Mouse (Mus musculus): Measurements from ENCODE around the gene Zfp462.
"Not testable (repeated sequence)": the region's sequence is repeated elsewhere in the genome, so short reads cannot be mapped to it uniquely, and the experiment has no call there.

Gene Zfp462

DNA sequence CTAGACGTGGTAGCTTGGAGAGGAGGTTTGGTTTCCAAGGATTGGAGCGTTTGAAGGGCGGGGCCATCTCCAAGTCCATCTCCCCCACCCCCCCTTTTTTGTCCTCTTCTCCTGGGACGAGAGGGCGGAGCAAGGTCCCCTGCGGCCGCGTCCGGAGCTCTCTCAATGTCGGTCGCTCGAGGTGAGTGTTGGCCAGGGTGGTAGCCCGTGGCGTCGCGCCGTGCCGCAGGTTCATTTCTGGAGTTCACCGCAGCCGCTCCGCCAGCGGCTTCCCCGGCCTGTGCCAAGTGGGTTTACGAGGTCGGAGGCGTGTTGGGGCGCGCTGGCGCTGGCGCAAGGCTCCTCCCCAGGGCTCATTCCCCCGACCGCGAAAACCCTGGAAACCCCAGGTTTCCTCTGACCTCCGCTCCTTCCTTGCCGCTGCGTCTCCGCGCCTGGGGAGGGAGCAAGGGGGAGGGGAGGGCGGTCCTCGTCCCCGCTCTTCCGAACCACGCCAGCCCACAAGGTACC, at the start of gene Zfp462:
Gene Zfp462 (plus strand): TSS at position 128 of the 510 bp plus-strand sequence.
- peak; percentile 65 to 70 for DNase-seq

DNA sequence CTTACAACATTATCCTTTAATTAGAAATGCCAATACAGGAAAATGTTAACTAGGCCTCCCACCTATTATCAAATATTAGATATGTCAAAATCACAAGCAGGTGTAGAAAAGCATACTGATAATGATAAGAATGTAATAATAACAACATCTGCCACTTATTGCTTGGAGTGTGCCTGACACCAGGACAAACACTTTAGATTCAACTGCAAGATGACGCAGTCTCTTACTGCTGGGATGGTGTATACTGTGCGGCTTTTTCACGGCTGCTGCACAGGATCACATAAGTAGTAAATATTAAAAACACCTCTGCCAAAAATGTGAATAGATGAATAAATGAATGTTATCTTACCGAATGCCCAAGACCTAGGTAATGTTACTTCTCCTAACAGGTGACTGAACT, 48.8 kb upstream of the Zfp462 start:
- no peak for DNase-seq

- DNase-seq: no peak
These were observed 40.2 kb upstream of the Zfp462 start for GRCm38 (mm10) chr4:54904641-54905040.

GRCm38 (mm10) chr4:54905399-54905953, 39.4 kb upstream of the Zfp462 start:
- no peak for DNase-seq

GRCm38 (mm10) chr4:54910300-54910699, 34.5 kb upstream of the Zfp462 start:
- no peak for DNase-seq

GRCm38 (mm10) chr4:54918276-54918675, 26.6 kb upstream of the Zfp462 start:
- no peak for DNase-seq

DNA sequence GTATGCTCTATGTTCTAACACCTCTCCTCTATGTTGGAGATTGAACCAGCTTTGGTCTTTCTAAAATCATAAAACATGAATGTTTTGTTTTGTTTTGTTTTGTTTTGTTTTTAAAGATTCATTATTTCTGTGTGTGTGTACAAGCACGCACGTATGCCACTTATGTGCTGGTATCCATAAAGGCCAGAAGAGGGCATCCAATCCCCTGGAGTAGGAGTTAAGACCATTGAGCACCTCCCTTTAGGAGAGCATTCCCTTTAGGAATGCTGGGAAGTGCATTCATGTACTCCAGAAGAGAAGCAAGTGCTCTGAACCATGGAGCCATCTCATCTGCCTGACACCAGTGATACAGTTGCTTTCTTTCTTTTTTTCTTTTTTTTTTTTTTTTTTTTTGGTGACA, 21.5 kb upstream of the Zfp462 start:
- no peak for DNase-seq

GRCm38 (mm10) chr4:54924306-54924705, 20.5 kb upstream of the Zfp462 start:
- DNase-seq: peak; percentile 18 to 39

- DNase-seq: not testable (repeated sequence)
These were observed 18.4 kb upstream of the Zfp462 start for GRCm38 (mm10) chr4:54926456-54926855.

GRCm38 (mm10) chr4:54927321-54928062, 17.4 kb upstream of the Zfp462 start:
- DNase-seq: not testable (repeated sequence)

- no peak for DNase-seq
These were observed 15.2 kb upstream of the Zfp462 start for GRCm38 (mm10) chr4:54929686-54930085.

GRCm38 (mm10) chr4:54932668-54933067, 12.2 kb upstream of the Zfp462 start:
- no peak for DNase-seq

- peak in 1 of 2 experiments; percentile 44 for DNase-seq
These were observed 7.7 kb upstream of the Zfp462 start for GRCm38 (mm10) chr4:54937161-54937560.

GRCm38 (mm10) chr4:54945603-54946445, 976 bp downstream of the Zfp462 start:
- no peak for DNase-seq

DNA sequence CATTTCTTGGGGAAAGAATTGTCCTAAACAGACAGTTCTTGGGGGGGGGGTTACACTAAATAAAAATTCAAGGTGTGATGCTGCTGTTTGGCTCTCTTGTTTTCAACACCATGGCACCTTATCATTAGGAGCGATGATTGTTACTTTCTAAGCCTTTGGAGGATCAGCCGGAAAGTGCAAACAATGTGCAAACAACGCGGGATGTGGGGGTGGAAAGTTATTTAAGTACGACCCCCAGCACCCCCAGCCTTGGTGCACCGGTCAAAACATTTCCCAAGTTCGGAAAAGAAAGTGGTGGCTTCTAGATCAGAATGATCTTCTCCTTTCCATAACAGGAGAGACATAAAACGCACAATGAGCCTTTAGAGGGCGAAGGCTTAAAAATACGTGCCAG, 1.8 kb downstream of the Zfp462 start:
- DNase-seq: no peak

- no peak for DNase-seq
These were observed 2.5 kb downstream of the Zfp462 start for GRCm38 (mm10) chr4:54947056-54947990.

GRCm38 (mm10) chr4:54947991-54948615, 3.3 kb downstream of the Zfp462 start:
- peak in 1 of 2 experiments; percentile 33 for DNase-seq

DNA sequence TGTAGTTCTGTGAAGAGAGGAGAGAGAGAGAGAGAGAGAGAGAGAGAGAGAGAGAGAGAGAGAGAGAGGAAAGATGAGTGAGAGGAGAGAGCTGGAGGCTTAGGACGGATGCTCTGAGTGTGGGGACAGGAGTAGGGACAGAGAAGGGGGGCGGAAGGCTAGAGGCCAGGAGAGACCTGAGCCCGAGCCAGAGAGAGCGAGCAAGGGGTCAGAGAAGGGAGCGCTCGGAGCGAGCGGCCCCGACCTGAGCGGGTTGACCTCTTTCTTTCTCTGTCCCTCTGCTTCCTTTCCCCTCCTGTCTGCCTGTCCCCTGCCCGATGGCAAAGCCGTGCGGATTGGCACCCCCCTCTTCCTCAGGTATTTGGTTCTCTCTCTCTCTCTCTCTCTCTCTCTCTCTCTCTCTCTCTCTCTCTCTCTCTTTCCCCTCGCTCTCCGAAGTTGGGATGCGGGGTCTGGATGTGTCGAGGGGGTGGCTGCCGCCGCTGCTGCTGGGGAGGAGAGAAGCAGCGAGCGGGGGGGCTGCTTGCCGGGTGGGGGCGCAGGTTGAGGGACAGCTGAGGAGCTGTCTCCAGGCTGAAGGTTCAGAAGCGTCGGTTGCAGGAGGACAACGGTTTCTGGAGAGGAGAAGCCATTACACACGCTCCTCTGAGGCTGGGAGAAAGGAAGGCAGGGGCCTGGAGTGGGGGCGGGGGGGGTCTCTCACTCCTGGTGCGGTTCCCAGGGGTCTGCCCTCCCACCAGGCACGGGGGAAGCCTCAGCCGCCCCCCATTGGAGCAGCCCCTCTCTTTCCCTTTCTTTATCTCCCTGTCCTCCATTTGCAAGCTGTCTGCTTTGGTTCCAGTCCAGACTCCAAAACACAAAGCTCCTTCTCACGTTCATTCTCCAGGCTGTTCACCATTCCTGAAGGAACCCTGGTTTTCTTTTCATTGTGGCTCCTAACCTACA, 4.0 kb downstream of the Zfp462 start:
- DNase-seq: no peak

- no peak for DNase-seq
These were observed 4.7 kb downstream of the Zfp462 start for GRCm38 (mm10) chr4:54949561-54949940.

- DNase-seq: no peak
These were observed 5.3 kb downstream of the Zfp462 start for GRCm38 (mm10) chr4:54950136-54950535.

DNA sequence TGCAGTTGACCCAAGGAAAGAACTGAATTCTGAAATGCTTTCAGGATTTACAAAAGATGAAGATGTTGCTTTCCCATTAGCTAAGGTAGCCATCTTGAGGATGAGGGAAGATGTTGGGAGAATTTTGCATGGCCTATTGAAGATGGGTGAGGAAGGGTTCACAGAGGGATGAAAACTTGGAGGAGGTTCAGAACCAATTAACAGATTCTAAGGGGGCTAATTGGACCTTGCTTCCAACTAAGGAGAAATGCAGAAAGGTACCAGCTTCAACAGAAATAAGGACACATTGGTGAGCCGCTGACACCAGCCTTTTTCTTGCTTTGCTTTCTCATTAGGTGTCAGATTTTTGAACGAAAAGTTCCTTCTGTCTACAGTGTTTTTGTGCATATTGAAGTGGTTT, 6.0 kb downstream of the Zfp462 start:
- DNase-seq: no peak

Data from kidney, adult 8-10 months (tissue).